Mouse (Mus musculus) heart, postnatal 14 days (tissue): ENCODE measurements around the gene Por. TPM values are rescaled to one million over a fixed set of nuclear protein-coding genes. Genes with fewer than 3 reads are reported as not detected.

Source experiments
- DNase-seq, 2 experiments: peaks; one replicate each; pipeline ENCODE4 v3.0.0; 2021 to 2022
- intact Hi-C: fragments of 180-260 bp; cut with DNase I; formaldehyde crosslinking; loops from one replicate; pipeline ENCODE4 v1.15.1; 2025
- total RNA-seq, 2 experiments: library from RNA; stranded (reverse); gene quantifications; 2 replicates each; pipeline ENCODE4 v1.2.3; 2021

Gene Por
- total RNA-seq, 2 experiments from 2014 or later: 56.2 to 57.7 TPM

GRCm38 (mm10) chr5:135651536-135651935 is 18.3 kb upstream of the Por start:
- intact Hi-C loops: no loop called here
- DNase-seq: no peak

GRCm38 (mm10) chr5:135653209-135653608 is 16.6 kb upstream of the Por start:
- DNase-seq: no peak
- intact Hi-C loops: no loop called here

- DNase-seq: no peak
- intact Hi-C loops: no loop called here
These were observed 13.8 kb upstream of the Por start for GRCm38 (mm10) chr5:135656046-135656445.

GRCm38 (mm10) chr5:135657128-135657527 is 12.7 kb upstream of the Por start:
- no peak for DNase-seq
- intact Hi-C loops: no loop called here

GRCm38 (mm10) chr5:135657703-135658373 is 12.0 kb upstream of the Por start:
- DNase-seq: no peak
- intact Hi-C loops: no loop called here

- no peak for DNase-seq
- intact Hi-C loops: no loop called here
These were observed 9.9 kb upstream of the Por start for GRCm38 (mm10) chr5:135659956-135660355.

GRCm38 (mm10) chr5:135660535-135660934 is 9.3 kb upstream of the Por start:
- no peak for DNase-seq
- intact Hi-C loops: no loop called here

- DNase-seq: no peak
- intact Hi-C loops: no loop called here
These were observed 2.9 kb upstream of the Por start for GRCm38 (mm10) chr5:135666890-135667289.

- intact Hi-C loops: no loop called here
- no peak for DNase-seq
These were observed 1.8 kb upstream of the Por start for GRCm38 (mm10) chr5:135668071-135668470.

- no peak for DNase-seq
- intact Hi-C loops: no loop called here
These were observed 1.0 kb downstream of the Por start for GRCm38 (mm10) chr5:135670881-135671280.

GRCm38 (mm10) chr5:135672509-135672908 is 2.7 kb downstream of the Por start:
- DNase-seq: no peak
- intact Hi-C loops: no loop called here

GRCm38 (mm10) chr5:135672980-135673379 is 3.1 kb downstream of the Por start:
- intact Hi-C loops: no loop called here
- peak; percentile 68 to 77 for DNase-seq

GRCm38 (mm10) chr5:135674349-135674775 is 4.5 kb downstream of the Por start:
- DNase-seq: no peak
- intact Hi-C loops: no loop called here

GRCm38 (mm10) chr5:135674821-135675220 is 5.0 kb downstream of the Por start:
- peak; percentile 28 to 50 for DNase-seq
- intact Hi-C loops: no loop called here

- no peak for DNase-seq
- intact Hi-C loops: no loop called here
These were observed 6.9 kb downstream of the Por start for GRCm38 (mm10) chr5:135676696-135677095.

- no peak for DNase-seq
- intact Hi-C loops: no loop called here
These were observed 7.4 kb downstream of the Por start for GRCm38 (mm10) chr5:135677251-135677650.

GRCm38 (mm10) chr5:135678481-135678880 is 8.6 kb downstream of the Por start:
- DNase-seq: no peak
- intact Hi-C loops: no loop called here

- intact Hi-C loops: no loop called here
- no peak for DNase-seq
These were observed 11.2 kb downstream of the Por start for GRCm38 (mm10) chr5:135680967-135681545.

- intact Hi-C loops: no loop called here
These were observed 12.2 kb downstream of the Por start for GRCm38 (mm10) chr5:135682009-135682408.

GRCm38 (mm10) chr5:135682942-135683570 is 13.2 kb downstream of the Por start:
- intact Hi-C loops: no loop called here
- DNase-seq: no peak

More at GRCm38 (mm10) chr5:135682009-135682408, 12.2 kb downstream of the Por start:
- DNase-seq: no peak

- no peak for DNase-seq
- intact Hi-C loops: loop anchor here (10.0 kb wide), 1 partner anchor 264 kb away; no protein-coding TSS in a partner anchor
These were observed 20.6 kb downstream of the Por start for GRCm38 (mm10) chr5:135690401-135690800.

- intact Hi-C loops: loop anchor here (10.0 kb wide), 1 partner anchor 264 kb away; no protein-coding TSS in a partner anchor
These were observed 21.4 kb downstream of the Por start for GRCm38 (mm10) chr5:135691266-135691665.

More at GRCm38 (mm10) chr5:135691266-135691665, 21.4 kb downstream of the Por start:
- no peak for DNase-seq
